Mouse (Mus musculus): ENCODE results near the gene Thap8.

DNA sequence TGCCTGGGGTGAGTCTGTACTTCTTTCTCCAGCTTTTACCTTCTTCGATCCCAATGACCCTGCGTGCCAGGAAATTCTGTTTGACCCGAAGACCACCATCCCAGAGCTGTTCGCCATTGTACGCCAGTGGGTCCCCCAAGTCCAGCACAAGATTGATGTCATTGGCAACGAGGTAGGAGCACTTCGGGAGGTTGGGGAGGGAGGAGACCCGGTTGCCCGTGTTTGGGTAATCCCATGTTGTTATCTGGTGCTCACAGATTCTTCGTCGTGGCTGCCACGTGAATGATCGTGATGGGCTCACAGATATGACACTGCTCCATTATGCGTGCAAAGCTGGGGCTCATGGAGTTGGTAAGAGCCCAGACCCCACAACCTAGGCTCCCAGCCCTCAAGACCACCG, 16.9 kb downstream of the Thap8 start:
- TF ChIP-seq GATA1 (IDR thresholded peaks at IDR 0.05; ENCODE audit: borderline replicate concordance, low read length) (no peak), FLI1 (IDR thresholded peaks at IDR 0.05; ENCODE audit: low read length) (no peak)
